Mouse (Mus musculus) stomach, embryonic 15.5 days (tissue): ENCODE measurements at regions not wholly inside any gene's neighbourhood (a gene's known extent, or its start where the extent isn't known, plus 50 kb on each side); places are given as distances from the start of the nearest gene placed in this dataset.

Experiments used
- ATAC-seq: fragments of 200-750 bp; cut with Nextera tagmentation; 2 replicates; pipeline ENCODE4 v1.8.0; 2017; ENCODE audit warnings: low read depth, moderate number of reproducible peaks, moderate TSS enrichment; ENCODE audit not compliant: insufficient read depth, low FRiP score
- H3K27ac ChIP-seq: fragments of 300-500 bp; sonication (generic); 2 replicates; pipeline ENCODE4 v1.5.1; 2015; ENCODE audit warnings: mild to moderate bottlenecking, inconsistent platforms
- H3K27me3 ChIP-seq: fragments of 300-500 bp; sonication (generic); replicated peaks from 2 replicates; pipeline ENCODE4 v1.6.1; 2015; ENCODE audit warnings: inconsistent platforms
- H3K36me3 ChIP-seq: fragments of 300-500 bp; sonication (generic); 2 replicates; pipeline ENCODE4 v1.6.1; 2015; ENCODE audit warnings: inconsistent platforms
- H3K4me1 ChIP-seq: fragments of 300-500 bp; sonication (generic); 2 replicates; pipeline ENCODE4 v1.6.1; 2015; ENCODE audit warnings: inconsistent platforms
- H3K4me2 ChIP-seq: fragments of 300-500 bp; sonication (generic); 2 replicates; pipeline ENCODE4 v1.6.1; 2015; ENCODE audit warnings: mild to moderate bottlenecking, inconsistent platforms
- H3K4me3 ChIP-seq: fragments of 300-500 bp; sonication (generic); replicated peaks from 2 replicates; pipeline ENCODE4 v1.5.1; 2015; ENCODE audit warnings: inconsistent platforms
- H3K9ac ChIP-seq: fragments of 300-500 bp; sonication (generic); 2 replicates; pipeline ENCODE4 v1.6.1; 2015; ENCODE audit warnings: inconsistent platforms
- H3K9me3 ChIP-seq: fragments of 300-500 bp; sonication (generic); 2 replicates; pipeline ENCODE4 v1.6.1; 2016; ENCODE audit warnings: inconsistent platforms
- WGBS: fragments of 180-500 bp; shearing (Covaris S2); methylation state at CpG from one replicate; pipeline ENCODE4 v1.1.7; 2015; 5-methylcytosine and 5-hydroxymethylcytosine counted together

- Histone ChIP-seq H3K27ac (no peak overlapping the region), H3K27me3 (no peaks in the 10 kb centered on the region), H3K4me1 (no peaks in the 10 kb centered on the region), H3K9me3 (no peaks in the 10 kb centered on the region), H3K36me3 (no peaks in the 10 kb centered on the region), H3K9ac (no peak overlapping the region), H3K4me3 (no peak overlapping the region), H3K4me2 (no peak overlapping the region)
- no peak for ATAC-seq
- WGBS = 46% methylated on average over 8 of the region's 8 CpGs
Observed at GRCm38 (mm10) chr13:6000559-6001217, 139.4 kb downstream of the Klf6 start.

DNA sequence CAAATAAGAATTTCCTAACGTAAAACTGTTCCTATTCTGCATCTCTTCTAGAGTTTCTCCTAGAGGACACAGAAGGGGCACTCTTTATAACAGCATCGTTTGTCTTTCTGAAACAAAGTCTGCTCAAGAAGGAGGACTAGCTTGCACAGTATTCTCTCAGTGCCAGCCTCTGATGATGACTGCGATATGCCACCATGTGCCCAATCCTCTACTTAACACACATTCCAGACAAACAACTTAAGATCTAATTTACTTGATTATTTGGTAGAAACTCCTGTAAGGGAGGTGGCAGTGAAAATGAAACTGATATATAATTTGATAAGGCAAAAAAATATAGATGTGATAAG lies 139.9 kb downstream of the Klf6 start:
- WGBS = 62% methylated on average over 3 of the region's 3 CpGs
- no peak for ATAC-seq
- no peak overlapping the region for H3K4me2 ChIP-seq
- no peaks in the 10 kb centered on the region for H3K4me1 ChIP-seq
- no peak overlapping the region for H3K4me3 ChIP-seq
- H3K27me3 ChIP-seq = no peaks in the 10 kb centered on the region
- no peaks in the 10 kb centered on the region for H3K9me3 ChIP-seq
- no peaks in the 10 kb centered on the region for H3K36me3 ChIP-seq
- H3K27ac ChIP-seq = no peak overlapping the region
- H3K9ac ChIP-seq = no peak overlapping the region

DNA sequence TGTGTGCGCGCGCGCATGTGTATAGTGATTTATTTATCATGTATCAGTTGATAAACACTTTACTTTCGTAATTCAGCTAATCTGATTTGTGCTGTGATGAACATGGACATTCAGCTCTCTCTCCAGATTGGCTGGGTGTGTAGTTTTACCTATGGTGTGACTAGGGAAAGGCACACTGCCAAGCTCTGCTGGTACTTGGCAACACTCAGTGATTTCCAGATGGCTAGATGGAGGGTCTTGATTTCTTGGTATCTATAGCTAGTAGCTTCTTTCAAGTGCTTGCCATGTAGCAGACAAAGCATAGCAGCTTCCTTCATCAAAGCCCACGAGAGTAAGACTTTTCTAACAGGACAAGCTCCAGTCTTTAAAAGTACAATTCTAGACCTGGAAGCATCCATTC lies 144.6 kb downstream of the Klf6 start:
- ATAC-seq = no peak
- Histone ChIP-seq H3K36me3 (no peaks in the 10 kb centered on the region), H3K27ac (no peak overlapping the region), H3K9me3 (no peaks in the 10 kb centered on the region), H3K4me3 (no peak overlapping the region), H3K9ac (no peak overlapping the region), H3K27me3 (no peaks in the 10 kb centered on the region), H3K4me2 (no peak overlapping the region), H3K4me1 (no peaks in the 10 kb centered on the region)
- WGBS = 90% methylated on average over 6 of the region's 6 CpGs

DNA sequence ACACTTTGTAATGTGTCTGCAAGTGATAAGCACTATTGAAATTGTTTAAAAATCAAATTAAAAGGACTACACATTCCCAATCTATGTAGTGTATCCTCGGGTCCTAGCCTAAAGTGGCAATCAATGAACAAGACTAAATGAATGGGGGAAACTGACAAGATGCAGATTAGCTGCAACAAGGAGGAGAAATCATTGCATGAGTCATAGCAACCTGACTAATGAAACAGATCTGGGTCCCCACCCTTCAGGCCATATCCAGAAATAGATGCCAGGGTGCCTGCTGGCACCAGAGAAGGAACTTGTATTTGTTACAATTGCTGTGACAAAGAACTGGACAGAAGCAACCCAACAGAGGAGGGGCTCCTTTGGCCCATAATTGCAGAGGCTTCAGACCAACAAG lies 148.4 kb downstream of the Klf6 start:
- Histone ChIP-seq H3K27me3 (no peaks in the 10 kb centered on the region), H3K4me3 (no peak overlapping the region), H3K4me2 (no peak overlapping the region), H3K36me3 (no peaks in the 10 kb centered on the region), H3K9ac (no peak overlapping the region), H3K4me1 (no peaks in the 10 kb centered on the region), H3K9me3 (no peaks in the 10 kb centered on the region), H3K27ac (no peak overlapping the region)
- 54% methylated on average over 1 of the region's 1 CpGs for WGBS
- ATAC-seq = no peak

DNA sequence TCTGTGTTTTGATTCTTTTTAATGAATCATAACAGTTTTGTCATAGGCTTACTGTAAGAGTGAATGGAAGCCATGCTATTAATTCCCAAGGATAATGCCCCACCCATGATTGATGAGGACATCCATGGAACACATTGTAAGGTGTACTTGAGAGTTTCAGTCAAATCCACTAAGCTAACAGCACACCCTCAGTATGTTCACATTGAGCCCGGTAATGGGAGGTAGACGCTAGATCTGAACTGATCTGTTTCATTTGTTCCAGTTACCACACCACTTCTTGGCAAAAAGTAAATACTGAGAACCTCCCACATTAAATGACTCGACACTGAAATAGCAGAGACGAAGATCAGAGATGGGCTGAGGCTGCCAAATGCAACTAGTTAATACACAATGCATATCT lies 165.9 kb downstream of the Klf6 start:
- 0 out of 2 replicates have a peak overlapping the region, but pooled peaks have one; percentile 44 for H3K27ac ChIP-seq
- H3K4me3 ChIP-seq = no peak overlapping the region
- H3K4me2 ChIP-seq = no peak overlapping the region
- no peak overlapping the region for H3K9ac ChIP-seq
- WGBS = 65% methylated on average over 4 of the region's 4 CpGs
- H3K9me3 ChIP-seq = no peaks in the 10 kb centered on the region
- H3K27me3 ChIP-seq = no peaks in the 10 kb centered on the region
- no peak for ATAC-seq
- H3K36me3 ChIP-seq = no peaks in the 10 kb centered on the region
- no peaks in the 10 kb centered on the region for H3K4me1 ChIP-seq

DNA sequence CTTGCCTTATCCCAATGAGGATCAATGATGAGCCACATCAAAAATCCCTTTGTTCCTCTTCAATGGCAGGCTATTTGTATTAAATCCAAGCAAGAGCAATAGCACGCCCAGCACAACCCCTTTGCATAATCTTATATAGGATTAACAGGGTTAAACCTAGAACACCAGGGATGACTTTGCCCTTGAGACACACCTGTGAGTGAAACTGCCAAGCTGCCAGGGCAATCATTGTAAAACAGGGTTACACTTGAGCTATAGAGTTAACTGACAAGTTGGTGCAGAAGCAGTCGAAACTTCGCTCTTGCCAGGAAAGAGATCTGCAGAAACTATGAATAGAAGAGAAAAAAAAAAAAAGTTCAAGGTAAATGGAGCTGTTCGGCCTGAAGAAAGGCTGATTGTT lies 167.6 kb downstream of the Klf6 start:
- Histone ChIP-seq H3K27ac (peak overlapping the region; percentile 33; the same call in 1 of the 2 replicates), H3K27me3 (no peaks in the 10 kb centered on the region), H3K36me3 (no peaks in the 10 kb centered on the region), H3K9ac (no peak overlapping the region), H3K4me3 (no peak overlapping the region), H3K9me3 (no peaks in the 10 kb centered on the region), H3K4me2 (no peak overlapping the region), H3K4me1 (no peaks in the 10 kb centered on the region)
- 58% methylated on average over 4 of the region's 4 CpGs for WGBS
- peak; percentile 56; the same call in 1 of the 2 replicates for ATAC-seq

DNA sequence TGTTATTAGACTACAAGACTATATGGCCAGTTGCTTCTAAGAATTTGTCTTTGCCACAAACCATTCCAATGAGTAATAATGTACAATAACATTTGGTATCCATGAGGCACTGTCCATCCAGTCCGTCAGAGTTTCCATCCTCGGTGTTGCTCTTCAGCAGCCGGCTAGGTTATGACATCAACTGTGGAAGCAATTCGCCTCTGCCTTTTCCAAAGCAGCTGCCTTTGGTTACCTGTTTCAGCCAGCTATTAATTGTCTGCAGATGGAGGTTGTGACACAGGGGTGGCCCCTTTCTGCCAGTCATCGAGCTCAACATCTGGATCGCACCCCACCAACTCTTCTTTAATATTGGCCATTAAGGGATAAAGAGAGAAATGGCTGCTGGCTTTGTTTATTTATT lies 168.2 kb downstream of the Klf6 start:
- H3K27me3 ChIP-seq = no peaks in the 10 kb centered on the region
- no peak overlapping the region for H3K4me2 ChIP-seq
- H3K9ac ChIP-seq = no peak overlapping the region
- ATAC-seq = no peak
- WGBS = 69% methylated on average over 6 of the region's 6 CpGs
- no peaks in the 10 kb centered on the region for H3K9me3 ChIP-seq
- H3K4me3 ChIP-seq = no peak overlapping the region
- no peaks in the 10 kb centered on the region for H3K4me1 ChIP-seq
- no peaks in the 10 kb centered on the region for H3K36me3 ChIP-seq
- H3K27ac ChIP-seq = peak overlapping the region; percentile 35; the same call in 1 of the 2 replicates

DNA sequence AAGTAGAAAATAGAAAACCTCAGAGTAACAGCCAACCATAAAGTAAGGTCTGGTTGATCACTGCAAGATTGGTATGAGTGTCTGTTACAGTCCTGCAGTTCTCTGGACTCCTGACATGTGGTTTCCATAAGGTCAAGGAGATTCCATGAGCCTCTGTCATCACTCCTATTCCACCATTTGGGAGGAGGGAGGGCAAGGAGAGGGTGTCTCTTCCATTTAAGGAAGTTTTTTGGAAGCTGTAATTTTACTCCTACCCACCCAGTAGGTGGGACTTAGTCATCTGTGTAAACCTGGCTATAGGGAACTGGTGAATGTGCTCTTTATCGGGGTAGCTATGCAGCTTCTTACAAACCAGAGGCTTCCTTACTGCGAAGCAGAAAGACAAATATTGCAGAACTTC lies 168.8 kb downstream of the Klf6 start:
- no peaks in the 10 kb centered on the region for H3K36me3 ChIP-seq
- H3K4me2 ChIP-seq = no peak overlapping the region
- WGBS = 67% methylated on average over 2 of the region's 2 CpGs
- H3K27ac ChIP-seq = no peak overlapping the region; the same call in 1 of the 2 replicates
- H3K4me3 ChIP-seq = no peak overlapping the region
- no peaks in the 10 kb centered on the region for H3K27me3 ChIP-seq
- no peak for ATAC-seq
- no peaks in the 10 kb centered on the region for H3K9me3 ChIP-seq
- no peaks in the 10 kb centered on the region for H3K4me1 ChIP-seq
- H3K9ac ChIP-seq = no peak overlapping the region

GRCm38 (mm10) chr13:6040132-6040531 lies 178.8 kb downstream of the Klf6 start:
- no peak for ATAC-seq
- H3K4me3 ChIP-seq = no peak overlapping the region

GRCm38 (mm10) chr13:6040663-6041062 lies 179.4 kb downstream of the Klf6 start:
- 85% methylated on average over 2 of the region's 2 CpGs for WGBS
- no peaks in the 10 kb centered on the region for H3K27me3 ChIP-seq
- H3K27ac ChIP-seq = no peak overlapping the region
- H3K9ac ChIP-seq = no peak overlapping the region
- no peaks in the 10 kb centered on the region for H3K36me3 ChIP-seq
- H3K9me3 ChIP-seq = no peaks in the 10 kb centered on the region
- H3K4me3 ChIP-seq = no peak overlapping the region
- H3K4me1 ChIP-seq = no peaks in the 10 kb centered on the region
- no peak overlapping the region for H3K4me2 ChIP-seq
- no peak for ATAC-seq

More at GRCm38 (mm10) chr13:6040132-6040531, 178.8 kb downstream of the Klf6 start:
- Histone ChIP-seq H3K4me1 (no peaks in the 10 kb centered on the region), H3K27ac (no peak overlapping the region), H3K27me3 (no peaks in the 10 kb centered on the region), H3K9ac (no peak overlapping the region), H3K9me3 (no peaks in the 10 kb centered on the region), H3K4me2 (no peak overlapping the region), H3K36me3 (no peaks in the 10 kb centered on the region)
- 73% methylated on average over 7 of the region's 7 CpGs for WGBS

GRCm38 (mm10) chr13:6042495-6042894 lies 181.2 kb downstream of the Klf6 start:
- no peak overlapping the region for H3K27ac ChIP-seq
- H3K9ac ChIP-seq = no peak overlapping the region
- no peak overlapping the region for H3K4me2 ChIP-seq
- H3K36me3 ChIP-seq = no peaks in the 10 kb centered on the region
- no peak overlapping the region for H3K4me3 ChIP-seq
- no peaks in the 10 kb centered on the region for H3K9me3 ChIP-seq
- no peaks in the 10 kb centered on the region for H3K27me3 ChIP-seq
- 82% methylated on average over 6 of the region's 6 CpGs for WGBS
- ATAC-seq = no peak
- no peaks in the 10 kb centered on the region for H3K4me1 ChIP-seq

DNA sequence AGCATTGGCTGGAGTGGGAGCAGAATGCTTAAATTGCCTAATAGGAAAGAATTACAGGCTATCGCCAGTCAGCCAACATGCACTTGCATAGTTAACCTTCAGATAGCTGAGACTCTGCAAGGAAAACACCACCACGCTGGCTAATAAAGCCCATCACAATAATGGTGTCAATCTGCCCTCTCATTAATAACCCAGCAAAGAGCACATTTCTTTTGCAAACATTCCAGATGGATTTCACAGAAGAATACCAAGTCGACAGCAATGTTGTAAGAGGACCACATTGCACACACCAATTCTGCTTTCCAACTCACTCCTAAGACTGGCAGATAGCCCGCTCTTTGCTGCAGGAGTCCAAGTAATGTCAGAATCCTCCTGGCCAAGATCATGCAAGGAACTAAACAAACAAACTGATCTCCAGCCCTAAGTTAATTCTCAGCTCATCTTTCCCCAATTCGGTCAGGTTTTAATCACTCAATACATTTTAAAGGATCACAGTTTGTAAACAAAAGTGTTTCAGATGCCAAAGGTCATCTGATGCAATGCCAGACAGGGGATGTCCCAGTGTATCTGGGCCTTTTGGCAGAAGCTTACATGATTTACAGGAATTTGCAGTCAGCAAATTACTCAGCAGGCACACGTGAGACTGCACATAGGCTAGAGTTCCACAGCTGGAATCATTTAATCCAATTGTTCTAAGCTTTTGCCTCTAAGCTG lies 198.4 kb downstream of the Klf6 start:
- no peaks in the 10 kb centered on the region for H3K27me3 ChIP-seq
- no peaks in the 10 kb centered on the region for H3K9me3 ChIP-seq
- WGBS = 20% methylated on average over 6 of the region's 6 CpGs
- 0 out of 2 replicates have a peak, but pooled peaks cover 5% of the 10 kb centered on the region for H3K4me1 ChIP-seq
- ATAC-seq = peak; percentile 79; the same call in 1 of the 2 replicates
- H3K4me2 ChIP-seq = no peak overlapping the region; the same call in 1 of the 2 replicates
- no peak overlapping the region for H3K4me3 ChIP-seq
- H3K27ac ChIP-seq = peak overlapping the region; percentile 21; the same call in 1 of the 2 replicates
- no peaks in the 10 kb centered on the region for H3K36me3 ChIP-seq
- no peak overlapping the region for H3K9ac ChIP-seq
